Mouse (Mus musculus) lung, embryonic 15.5 days (tissue): ENCODE results near the gene Gm1673. TPM values are rescaled to one million over a fixed set of nuclear protein-coding genes. Genes with fewer than 3 reads are reported as not detected.

Source experiments
- ATAC-seq: fragments of 200-750 bp; cut with Nextera tagmentation; 2 replicates; pipeline ENCODE4 v1.8.0; 2017; ENCODE audit warnings: moderate number of reproducible peaks, borderline replicate concordance; ENCODE audit not compliant: low FRiP score, low TSS enrichment; ENCODE audit errors: extremely low read depth
- H3K27ac ChIP-seq: fragments of 300-500 bp; sonication (generic); 2 replicates; pipeline ENCODE4 v1.5.1; 2015; ENCODE audit warnings: moderate library complexity, mild to moderate bottlenecking, inconsistent platforms
- H3K27me3 ChIP-seq: fragments of 300-500 bp; sonication (generic); 2 replicates; pipeline ENCODE4 v1.6.1; 2015; ENCODE audit warnings: inconsistent platforms
- H3K36me3 ChIP-seq: fragments of 300-500 bp; sonication (generic); 2 replicates; pipeline ENCODE4 v1.6.1; 2015; ENCODE audit warnings: inconsistent platforms
- H3K4me1 ChIP-seq: fragments of 300-500 bp; sonication (generic); 2 replicates; pipeline ENCODE4 v1.6.1; 2015; ENCODE audit warnings: inconsistent platforms
- H3K4me2 ChIP-seq: fragments of 300-500 bp; sonication (generic); 2 replicates; pipeline ENCODE4 v1.6.1; 2015; ENCODE audit warnings: inconsistent platforms, mild to moderate bottlenecking, moderate library complexity
- H3K4me3 ChIP-seq: fragments of 300-500 bp; sonication (generic); 2 replicates; pipeline ENCODE4 v1.5.1; 2015; ENCODE audit warnings: mild to moderate bottlenecking, inconsistent platforms
- H3K9ac ChIP-seq: fragments of 300-500 bp; sonication (generic); 2 replicates; pipeline ENCODE4 v1.6.1; 2015; ENCODE audit warnings: inconsistent platforms
- H3K9me3 ChIP-seq: fragments of 300-500 bp; sonication (generic); 2 replicates; pipeline ENCODE4 v1.6.1; 2016; ENCODE audit warnings: inconsistent platforms
- WGBS: fragments of 180-500 bp; shearing (Covaris S2); methylation state at CpG from one replicate; pipeline ENCODE4 v1.1.7; 2015; 5-methylcytosine and 5-hydroxymethylcytosine counted together
- polyA plus RNA-seq: library from polyadenylated mRNA; unstranded; fragments of >200 nt; fragmentation: Nextera tagmentation; extraction: Ambion mirVana; gene quantifications from 2 replicates; pipeline ENCODE4 v1.2.1, GENCODE M21; 2015

Gm1673 gene
- polyA plus RNA-seq, 1 experiment from 2014 or later = 68.6 TPM

- ATAC-seq = no peak
- Histone ChIP-seq H3K4me2 (no peak overlapping the region), H3K9me3 (no peaks in the 10 kb centered on the region; the same call in 1 of the 2 replicates), H3K4me3 (no peak overlapping the region), H3K27me3 (no peaks in the 10 kb centered on the region), H3K4me1 (no peaks in the 10 kb centered on the region), H3K27ac (no peak overlapping the region), H3K36me3 (no peaks in the 10 kb centered on the region), H3K9ac (no peak overlapping the region)
- 49% methylated on average over 4 of the region's 4 CpGs for WGBS
Measured at GRCm38 (mm10) chr5:33955868-33956267, 27.4 kb upstream of the Gm1673 start.

GRCm38 (mm10) chr5:33959382-33959781, 23.9 kb upstream of the Gm1673 start:
- no peaks in the 10 kb centered on the region for H3K36me3 ChIP-seq
- no peak overlapping the region for H3K4me2 ChIP-seq
- no peaks in the 10 kb centered on the region for H3K27me3 ChIP-seq
- no peak for ATAC-seq
- no peaks in the 10 kb centered on the region for H3K4me1 ChIP-seq
- no peaks in the 10 kb centered on the region for H3K9me3 ChIP-seq
- H3K27ac ChIP-seq = no peak overlapping the region
- H3K9ac ChIP-seq = no peak overlapping the region
- no peak overlapping the region for H3K4me3 ChIP-seq
- 80% methylated on average over 4 of the region's 4 CpGs for WGBS

- Histone ChIP-seq H3K36me3 (no peaks in the 10 kb centered on the region), H3K9ac (no peak overlapping the region), H3K27ac (no peak overlapping the region), H3K4me3 (no peak overlapping the region), H3K4me1 (no peaks in the 10 kb centered on the region), H3K9me3 (no peaks in the 10 kb centered on the region), H3K27me3 (no peaks in the 10 kb centered on the region), H3K4me2 (no peak overlapping the region)
- WGBS = 49% methylated on average over 2 of the region's 2 CpGs
- ATAC-seq = no peak
Measured at GRCm38 (mm10) chr5:33974736-33975135, 8.5 kb upstream of the Gm1673 start.

- H3K27ac ChIP-seq = no peak overlapping the region
- H3K4me1 ChIP-seq = no peaks in the 10 kb centered on the region
- H3K27me3 ChIP-seq = no peaks in the 10 kb centered on the region
- H3K9ac ChIP-seq = no peak overlapping the region
- H3K9me3 ChIP-seq = no peaks in the 10 kb centered on the region
- no peak overlapping the region for H3K4me3 ChIP-seq
- ATAC-seq = no peak
- no peak overlapping the region for H3K4me2 ChIP-seq
- H3K36me3 ChIP-seq = no peaks in the 10 kb centered on the region
- 37% methylated on average over 3 of the region's 3 CpGs for WGBS
Measured at GRCm38 (mm10) chr5:33976267-33976666, 7.0 kb upstream of the Gm1673 start.

GRCm38 (mm10) chr5:33982731-33983259, 438 bp upstream of the Gm1673 start:
- no peaks in the 10 kb centered on the region for H3K27me3 ChIP-seq
- H3K27ac ChIP-seq = 0 out of 2 replicates have a peak overlapping the region, but pooled peaks have one; percentile 42
- H3K4me3 ChIP-seq = peak overlapping the region; percentile 69
- peak overlapping the region; percentile 97 for H3K4me2 ChIP-seq
- H3K9me3 ChIP-seq = no peaks in the 10 kb centered on the region
- ATAC-seq = peak; percentile 47; the same call in 1 of the 2 replicates
- H3K9ac ChIP-seq = peak overlapping the region; percentile 53
- WGBS = 3% methylated on average over 26 of the region's 26 CpGs
- peaks cover 18% of the 10 kb centered on the region for H3K4me1 ChIP-seq
- H3K36me3 ChIP-seq = no peaks in the 10 kb centered on the region

- 31% methylated on average over 28 of the region's 28 CpGs for WGBS
- H3K27ac ChIP-seq = no peak overlapping the region
- peak overlapping the region; percentile 57 for H3K4me3 ChIP-seq
- ATAC-seq = no peak
- peaks cover 60% of the 10 kb centered on the region for H3K27me3 ChIP-seq
- H3K9ac ChIP-seq = no peak overlapping the region
- H3K9me3 ChIP-seq = no peaks in the 10 kb centered on the region
- H3K36me3 ChIP-seq = no peaks in the 10 kb centered on the region
- H3K4me1 ChIP-seq = peaks cover 22% of the 10 kb centered on the region
- peak overlapping the region; percentile 100 for H3K4me2 ChIP-seq
Measured at GRCm38 (mm10) chr5:33994671-33995625, 11.7 kb downstream of the Gm1673 start.

- H3K4me1 ChIP-seq = peaks cover 22% of the 10 kb centered on the region
- peaks cover 60% of the 10 kb centered on the region for H3K27me3 ChIP-seq
- ATAC-seq = peak; percentile 62; the same call in 1 of the 2 replicates
- peak within 1 kb of the TSS; percentile 57 for H3K4me3 ChIP-seq
- no peak within 1 kb of the TSS for H3K27ac ChIP-seq
- WGBS = under 1% methylated on average over 84 of the region's 90 CpGs
- no peaks in the 10 kb centered on the region for H3K9me3 ChIP-seq
- H3K36me3 ChIP-seq = no peaks in the 10 kb centered on the region
- peak within 1 kb of the TSS; percentile 100 for H3K4me2 ChIP-seq
- peak within 1 kb of the TSS; percentile 31 for H3K9ac ChIP-seq
Measured at GRCm38 (mm10) chr5:33995843-33996693, 12.8 kb downstream of the Gm1673 start, which contains the start of gene Nat8l. Gene Nat8l (plus strand): TSS chr5:33995984.

GRCm38 (mm10) chr5:33996694-33997045, 13.4 kb downstream of the Gm1673 start:
- no peaks in the 10 kb centered on the region for H3K9me3 ChIP-seq
- no peak overlapping the region for H3K27ac ChIP-seq
- no peaks in the 10 kb centered on the region for H3K36me3 ChIP-seq
- no peak; the same call in 1 of the 2 replicates for ATAC-seq
- H3K27me3 ChIP-seq = peaks cover 60% of the 10 kb centered on the region
- peak overlapping the region; percentile 100 for H3K4me2 ChIP-seq
- peaks cover 22% of the 10 kb centered on the region for H3K4me1 ChIP-seq
- 0% methylated on average over 21 of the region's 55 CpGs for WGBS
- peak overlapping the region; percentile 31 for H3K9ac ChIP-seq
- peak overlapping the region; percentile 57 for H3K4me3 ChIP-seq

- Histone ChIP-seq H3K4me2 (peak overlapping the region; percentile 100), H3K27me3 (peaks cover 60% of the 10 kb centered on the region), H3K4me1 (peaks cover 22% of the 10 kb centered on the region), H3K36me3 (no peaks in the 10 kb centered on the region), H3K9ac (peak overlapping the region; percentile 31), H3K9me3 (no peaks in the 10 kb centered on the region), H3K27ac (no peak overlapping the region), H3K4me3 (peak overlapping the region; percentile 57)
- 0 out of 2 replicates have a peak, but pooled peaks have one; percentile 25 for ATAC-seq
- under 1% methylated on average over 58 of the region's 80 CpGs for WGBS
Measured at GRCm38 (mm10) chr5:33997051-33997741, 14.0 kb downstream of the Gm1673 start.

- H3K9me3 ChIP-seq = no peaks in the 10 kb centered on the region
- ATAC-seq = no peak
- WGBS = 69% methylated on average over 20 of the region's 20 CpGs
- peaks cover 22% of the 10 kb centered on the region for H3K4me1 ChIP-seq
- no peak overlapping the region for H3K27ac ChIP-seq
- H3K9ac ChIP-seq = no peak overlapping the region
- H3K27me3 ChIP-seq = peaks cover 60% of the 10 kb centered on the region
- H3K4me3 ChIP-seq = peak overlapping the region; percentile 57
- peak overlapping the region; percentile 100 for H3K4me2 ChIP-seq
- no peaks in the 10 kb centered on the region for H3K36me3 ChIP-seq
Measured at GRCm38 (mm10) chr5:33997829-33998504, 14.7 kb downstream of the Gm1673 start.

GRCm38 (mm10) chr5:33998505-33998877, 15.3 kb downstream of the Gm1673 start:
- H3K9me3 ChIP-seq = no peaks in the 10 kb centered on the region
- ATAC-seq = no peak
- H3K4me2 ChIP-seq = no peak overlapping the region
- no peak overlapping the region for H3K27ac ChIP-seq
- H3K36me3 ChIP-seq = no peaks in the 10 kb centered on the region
- no peak overlapping the region for H3K4me3 ChIP-seq
- H3K9ac ChIP-seq = no peak overlapping the region
- 75% methylated on average over 3 of the region's 3 CpGs for WGBS
- H3K4me1 ChIP-seq = peaks cover 22% of the 10 kb centered on the region
- peaks cover 60% of the 10 kb centered on the region for H3K27me3 ChIP-seq
